Mouse (Mus musculus) bone marrow macrophage, adult 2 months (primary cell): Measurements from ENCODE around the gene Gm5767.

ENCODE experiments used
- CTCF ChIP-seq: IDR thresholded peaks from 2 replicates; pipeline ENCODE4 v1.5.1; 2012; ENCODE audit warnings: low read depth, mild to moderate bottlenecking, low read length, moderate library complexity
- POLR2A ChIP-seq: IDR thresholded peaks from 2 replicates; pipeline ENCODE4 v1.6.1; 2012; ENCODE audit warnings: mild to moderate bottlenecking, low read depth, low read length, borderline replicate concordance

GRCm38 (mm10) chr16:8716300-8716699, 35.7 kb downstream of the Gm5767 start:
- TF ChIP-seq CTCF = no peak
- TF ChIP-seq POLR2A = no peak
